Mouse (Mus musculus): ENCODE data around the gene Apeh. TPM values are rescaled to one million over a fixed set of nuclear protein-coding genes. Genes with fewer than 3 reads are reported as not detected.
"Not testable (repeated sequence)": the region's sequence is repeated elsewhere in the genome, so short reads cannot be mapped to it uniquely, and the experiment has no call there.

Apeh gene
- total and polyA plus RNA-seq, 2 experiments from 2014 or later: 38.3 to 45.1 TPM

DNA sequence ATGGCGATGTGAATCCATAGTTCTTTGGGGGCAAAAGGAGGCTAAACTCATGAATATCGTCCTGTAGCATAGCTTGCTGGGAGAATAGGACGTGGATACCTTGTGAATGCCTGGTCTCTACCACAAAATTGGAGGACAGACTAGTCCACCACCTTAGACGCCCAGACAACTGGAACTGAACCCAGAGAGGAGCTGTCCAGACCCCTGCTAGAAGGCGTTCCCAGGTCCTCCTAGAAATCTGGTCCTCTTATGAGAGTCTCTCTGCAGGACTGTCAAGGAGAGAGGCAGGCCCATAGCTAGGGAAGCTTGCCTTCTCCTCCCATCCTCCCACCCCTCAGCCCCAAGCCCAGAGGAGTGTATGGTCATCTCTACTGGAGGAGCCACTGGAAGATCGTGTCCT lies 43.7 kb upstream of the Apeh start:
- Histone ChIP-seq H3K4me2 (ENCODE audit: low read depth, low read length, poor library complexity, severe bottlenecking) (no peak overlapping the region), H3K27ac (ENCODE audit: low read depth, low read length) (no peak overlapping the region), H3K9ac (replicated peaks; ENCODE audit: low read length, poor library complexity, severe bottlenecking) (no peak overlapping the region), H3K27me3 (ENCODE audit: insufficient read depth, low read length) (no peaks in the 10 kb centered on the region), H3K4me3 (ENCODE audit: low read depth, low read length) (no peak overlapping the region), H3K4me1 (ENCODE audit: insufficient read depth, low read length) (no peaks in the 10 kb centered on the region), H3K9me3 (ENCODE audit: low read length) (no peaks in the 10 kb centered on the region), H3K36me3 (ENCODE audit: insufficient read depth, low read length) (peaks cover 14% of the 10 kb centered on the region)
- DNase-seq (ENCODE audit: low spot score) (no peak), ATAC-seq (ENCODE audit: low FRiP score) (no peak)
- WGBS: 83% methylated on average over 6 of the region's 6 CpGs
- no peak for TF ChIP-seq CTCF (IDR thresholded peaks at IDR 0.05)

DNA sequence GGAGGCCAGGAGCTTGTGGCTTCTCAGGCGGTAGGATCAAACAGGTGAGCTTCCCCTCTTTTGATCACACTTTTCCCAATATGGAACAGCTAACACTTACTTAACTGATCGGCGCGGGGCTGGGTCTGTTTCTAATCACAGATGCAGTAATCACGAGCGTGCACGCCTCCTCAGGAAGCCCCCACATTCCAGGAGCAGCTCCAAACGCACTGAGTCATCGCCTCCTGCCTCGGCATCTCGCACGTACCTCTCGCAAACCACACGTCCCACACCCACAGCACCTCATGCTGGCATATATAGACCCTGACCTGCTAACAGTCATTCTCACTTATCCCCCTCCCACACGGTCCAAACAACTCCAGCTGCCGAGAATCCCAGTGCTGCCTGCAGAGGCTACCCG lies 43.1 kb upstream of the Apeh start:
- Histone ChIP-seq H3K4me2 (ENCODE audit: low read depth, low read length, poor library complexity, severe bottlenecking) (no peak overlapping the region), H3K27ac (ENCODE audit: low read depth, low read length) (no peak overlapping the region), H3K4me3 (ENCODE audit: low read depth, low read length) (no peak overlapping the region), H3K36me3 (ENCODE audit: insufficient read depth, low read length) (peaks cover 14% of the 10 kb centered on the region), H3K4me1 (ENCODE audit: insufficient read depth, low read length) (no peaks in the 10 kb centered on the region), H3K27me3 (ENCODE audit: insufficient read depth, low read length) (no peaks in the 10 kb centered on the region), H3K9ac (replicated peaks; ENCODE audit: low read length, poor library complexity, severe bottlenecking) (no peak overlapping the region), H3K9me3 (ENCODE audit: low read length) (no peaks in the 10 kb centered on the region)
- no peak for TF ChIP-seq CTCF (IDR thresholded peaks at IDR 0.05)
- WGBS: 78% methylated on average over 17 of the region's 17 CpGs
- DNase-seq (ENCODE audit: low spot score): no peak
- ATAC-seq (ENCODE audit: low FRiP score): no peak

GRCm38 (mm10) chr9:108136930-108137462 lies 42.6 kb upstream of the Apeh start:
- no peak overlapping the region for H3K27ac ChIP-seq (ENCODE audit: low read depth, low read length)
- H3K27me3 ChIP-seq (ENCODE audit: insufficient read depth, low read length): no peaks in the 10 kb centered on the region
- WGBS: 77% methylated on average over 6 of the region's 6 CpGs
- DNase-seq (ENCODE audit: low spot score) (peak; percentile 29), ATAC-seq (ENCODE audit: low FRiP score) (no peak)
- peaks cover 14% of the 10 kb centered on the region for H3K36me3 ChIP-seq (ENCODE audit: insufficient read depth, low read length)
- no peak overlapping the region for H3K4me2 ChIP-seq (ENCODE audit: low read depth, low read length, poor library complexity, severe bottlenecking)
- no peak for TF ChIP-seq CTCF (IDR thresholded peaks at IDR 0.05)
- H3K4me1 ChIP-seq (ENCODE audit: insufficient read depth, low read length): no peaks in the 10 kb centered on the region
- no peak overlapping the region for H3K4me3 ChIP-seq (ENCODE audit: low read depth, low read length)
- H3K9me3 ChIP-seq (ENCODE audit: low read length): no peaks in the 10 kb centered on the region
- H3K9ac ChIP-seq (replicated peaks; ENCODE audit: low read length, poor library complexity, severe bottlenecking): no peak overlapping the region

DNA sequence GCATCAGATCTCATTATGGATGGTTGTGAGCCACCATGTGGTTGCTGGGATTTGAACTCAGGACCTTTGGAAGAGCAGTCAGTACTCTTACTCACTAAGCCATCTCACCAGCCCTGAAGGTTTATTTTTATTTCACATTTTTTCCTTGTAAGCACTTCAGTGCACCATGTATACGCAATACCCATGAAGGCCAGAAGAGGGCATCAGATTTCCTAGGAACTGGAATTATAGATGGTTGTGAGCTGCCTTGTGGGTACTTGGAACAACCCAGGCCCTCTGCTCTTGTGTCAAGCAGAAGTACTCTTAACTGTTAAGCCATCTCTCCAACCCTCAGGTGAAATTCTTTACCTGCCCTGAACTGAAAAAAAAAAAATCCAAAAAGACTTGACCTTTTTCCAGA lies 41.8 kb upstream of the Apeh start:
- no peak overlapping the region for H3K27ac ChIP-seq (ENCODE audit: low read depth, low read length)
- H3K36me3 ChIP-seq (ENCODE audit: insufficient read depth, low read length): peaks cover 14% of the 10 kb centered on the region
- ATAC-seq (ENCODE audit: low FRiP score): no peak
- DNase-seq (ENCODE audit: low spot score): peak; percentile 35
- H3K9me3 ChIP-seq (ENCODE audit: low read length): no peaks in the 10 kb centered on the region
- no peak overlapping the region for H3K4me3 ChIP-seq (ENCODE audit: low read depth, low read length)
- no peaks in the 10 kb centered on the region for H3K4me1 ChIP-seq (ENCODE audit: insufficient read depth, low read length)
- H3K9ac ChIP-seq (replicated peaks; ENCODE audit: low read length, poor library complexity, severe bottlenecking): no peak overlapping the region
- peak; percentile 62 for TF ChIP-seq CTCF (IDR thresholded peaks at IDR 0.05)
- no peaks in the 10 kb centered on the region for H3K27me3 ChIP-seq (ENCODE audit: insufficient read depth, low read length)
- H3K4me2 ChIP-seq (ENCODE audit: low read depth, low read length, poor library complexity, severe bottlenecking): no peak overlapping the region
- WGBS: 33% methylated on average over 1 of the region's 1 CpGs

GRCm38 (mm10) chr9:108135679-108136078 lies 41.3 kb upstream of the Apeh start:
- not testable (repeated sequence) for H3K9me3 ChIP-seq (ENCODE audit: low read length); DNase-seq (ENCODE audit: low spot score); H3K9ac ChIP-seq (replicated peaks; ENCODE audit: low read length, poor library complexity, severe bottlenecking); H3K4me3 ChIP-seq (ENCODE audit: low read depth, low read length); H3K27me3 ChIP-seq (ENCODE audit: insufficient read depth, low read length); ATAC-seq (ENCODE audit: low FRiP score); H3K4me2 ChIP-seq (ENCODE audit: low read depth, low read length, poor library complexity, severe bottlenecking); H3K4me1 ChIP-seq (ENCODE audit: insufficient read depth, low read length); H3K27ac ChIP-seq (ENCODE audit: low read depth, low read length)
- H3K36me3 ChIP-seq (ENCODE audit: insufficient read depth, low read length): peaks cover 14% of the 10 kb centered on the region
- WGBS: 98% methylated on average over 3 of the region's 3 CpGs

GRCm38 (mm10) chr9:108133478-108133877 lies 39.1 kb upstream of the Apeh start:
- no peaks in the 10 kb centered on the region for H3K4me1 ChIP-seq (ENCODE audit: insufficient read depth, low read length)
- H3K9me3 ChIP-seq (ENCODE audit: low read length): no peaks in the 10 kb centered on the region
- peak; percentile 25 for DNase-seq (ENCODE audit: low spot score)
- no peak for TF ChIP-seq CTCF (IDR thresholded peaks at IDR 0.05)
- no peak for ATAC-seq (ENCODE audit: low FRiP score)
- no peak overlapping the region for H3K9ac ChIP-seq (replicated peaks; ENCODE audit: low read length, poor library complexity, severe bottlenecking)
- no peak overlapping the region for H3K4me3 ChIP-seq (ENCODE audit: low read depth, low read length)
- H3K36me3 ChIP-seq (ENCODE audit: insufficient read depth, low read length): peaks cover 11% of the 10 kb centered on the region; the same call in 1 of the 2 replicates
- H3K27ac ChIP-seq (ENCODE audit: low read depth, low read length): no peak overlapping the region
- 33% methylated on average over 1 of the region's 1 CpGs for WGBS
- H3K27me3 ChIP-seq (ENCODE audit: insufficient read depth, low read length): no peaks in the 10 kb centered on the region
- H3K4me2 ChIP-seq (ENCODE audit: low read depth, low read length, poor library complexity, severe bottlenecking): no peak overlapping the region

All from midbrain, postnatal 0 days (tissue).